Mouse (Mus musculus) bone marrow, adult 2 months (tissue): ENCODE data around the gene Prima1. TPM values are rescaled to one million over a fixed set of nuclear protein-coding genes. Genes with fewer than 3 reads are reported as not detected.

Experiments used
- H3K27ac ChIP-seq: fragments of 200-500 bp; 2 replicates; pipeline ENCODE4 v1.5.1; 2012; ENCODE audit warnings: low read depth, mild to moderate bottlenecking, control low read depth, inconsistent platforms, low read length; ENCODE audit not compliant: control insufficient read depth, poor library complexity, insufficient read depth
- H3K4me1 ChIP-seq: fragments of 200-500 bp; 2 replicates; pipeline ENCODE4 v1.6.1; 2011; ENCODE audit warnings: low read length; ENCODE audit not compliant: control insufficient read depth, insufficient read depth
- H3K4me3 ChIP-seq: fragments of 200-500 bp; replicated peaks from 2 replicates; pipeline ENCODE3; 2011; ENCODE audit warnings: mild to moderate bottlenecking, low read depth, low read length, control low read depth; ENCODE audit not compliant: control insufficient read depth
- CTCF ChIP-seq: fragments of 200-500 bp; IDR thresholded peaks from 2 replicates; pipeline ENCODE4 v1.5.1; 2011; ENCODE audit warnings: low read length, control low read depth; ENCODE audit not compliant: control insufficient read depth, insufficient read depth
- POLR2A ChIP-seq: fragments of 200-500 bp; IDR thresholded peaks from 2 replicates; pipeline ENCODE4 v1.6.1; 2011; ENCODE audit warnings: low read depth, mild to moderate bottlenecking, control low read depth, low read length, borderline replicate concordance; ENCODE audit not compliant: control insufficient read depth
- WGBS: fragments of 180-500 bp; shearing (Covaris S2); methylation state at CpG from one replicate; pipeline ENCODE4 v1.1.7; 2018; 5-methylcytosine and 5-hydroxymethylcytosine counted together
- polyA plus RNA-seq: library from polyadenylated mRNA; stranded (reverse); fragments of >200 nt; gene quantifications from 2 replicates; pipeline ENCODE4 v1.2.4, GENCODE M21; 2011; ENCODE audit warnings: low replicate concordance; ENCODE audit not compliant: missing spikeins, insufficient read depth, insufficient read length

The Prima1 gene
- polyA plus RNA-seq, 1 experiment: not detected

GRCm38 (mm10) chr12:103241311-103242082 lies 453 bp downstream of the Prima1 start:
- H3K27ac ChIP-seq: no peak overlapping the region
- no peak overlapping the region for H3K4me3 ChIP-seq
- H3K4me1 ChIP-seq: no peaks in the 10 kb centered on the region
- 16% methylated on average over 36 of the region's 36 CpGs for WGBS
- TF ChIP-seq POLR2A (no peak), CTCF (no peak)

GRCm38 (mm10) chr12:103238924-103239460 lies 3.0 kb downstream of the Prima1 start:
- H3K4me3 ChIP-seq: no peak overlapping the region
- no peaks in the 10 kb centered on the region for H3K4me1 ChIP-seq
- no peak overlapping the region for H3K27ac ChIP-seq
- 40% methylated on average over 7 of the region's 7 CpGs for WGBS
- TF ChIP-seq POLR2A (no peak), CTCF (no peak)

GRCm38 (mm10) chr12:103235856-103236255 lies 6.1 kb downstream of the Prima1 start:
- Histone ChIP-seq H3K4me1 (no peaks in the 10 kb centered on the region), H3K4me3 (no peak overlapping the region), H3K27ac (no peak overlapping the region)
- TF ChIP-seq CTCF: no peak
- no peak for TF ChIP-seq POLR2A
- WGBS: 59% methylated on average over 2 of the region's 2 CpGs

GRCm38 (mm10) chr12:103235251-103235650 lies 6.7 kb downstream of the Prima1 start:
- WGBS: 80% methylated on average over 10 of the region's 10 CpGs

GRCm38 (mm10) chr12:103229058-103229457 lies 12.9 kb downstream of the Prima1 start:
- no peaks in the 10 kb centered on the region for H3K4me1 ChIP-seq
- WGBS: 35% methylated on average over 4 of the region's 4 CpGs
- no peak for TF ChIP-seq CTCF
- TF ChIP-seq POLR2A: no peak

More at GRCm38 (mm10) chr12:103235251-103235650, 6.7 kb downstream of the Prima1 start:
- TF ChIP-seq CTCF (no peak), POLR2A (no peak)
- Histone ChIP-seq H3K4me1 (no peaks in the 10 kb centered on the region), H3K4me3 (no peak overlapping the region), H3K27ac (no peak overlapping the region)

GRCm38 (mm10) chr12:103226121-103226520 lies 15.8 kb downstream of the Prima1 start:
- TF ChIP-seq CTCF (no peak), POLR2A (no peak)
- Histone ChIP-seq H3K4me3 (no peak overlapping the region), H3K27ac (no peak overlapping the region), H3K4me1 (no peaks in the 10 kb centered on the region)
- 81% methylated on average over 4 of the region's 4 CpGs for WGBS

More at GRCm38 (mm10) chr12:103229058-103229457, 12.9 kb downstream of the Prima1 start:
- no peak overlapping the region for H3K27ac ChIP-seq
- no peak overlapping the region for H3K4me3 ChIP-seq

- Histone ChIP-seq H3K4me1 (no peaks in the 10 kb centered on the region), H3K4me3 (no peak overlapping the region), H3K27ac (no peak overlapping the region)
- no peak for TF ChIP-seq CTCF
- TF ChIP-seq POLR2A: no peak
- WGBS: 80% methylated on average over 9 of the region's 9 CpGs
Observed at GRCm38 (mm10) chr12:103223671-103224070, 18.3 kb downstream of the Prima1 start.

- TF ChIP-seq POLR2A: no peak
- TF ChIP-seq CTCF: no peak
- no peaks in the 10 kb centered on the region for H3K4me1 ChIP-seq
- no peak overlapping the region for H3K4me3 ChIP-seq
- WGBS: 59% methylated on average over 6 of the region's 6 CpGs
- H3K27ac ChIP-seq: no peak overlapping the region
Observed at GRCm38 (mm10) chr12:103215877-103216610, 25.9 kb downstream of the Prima1 start.
